ENCODE assay signal across 9 mouse cellular contexts in the genomic region with DNA sequence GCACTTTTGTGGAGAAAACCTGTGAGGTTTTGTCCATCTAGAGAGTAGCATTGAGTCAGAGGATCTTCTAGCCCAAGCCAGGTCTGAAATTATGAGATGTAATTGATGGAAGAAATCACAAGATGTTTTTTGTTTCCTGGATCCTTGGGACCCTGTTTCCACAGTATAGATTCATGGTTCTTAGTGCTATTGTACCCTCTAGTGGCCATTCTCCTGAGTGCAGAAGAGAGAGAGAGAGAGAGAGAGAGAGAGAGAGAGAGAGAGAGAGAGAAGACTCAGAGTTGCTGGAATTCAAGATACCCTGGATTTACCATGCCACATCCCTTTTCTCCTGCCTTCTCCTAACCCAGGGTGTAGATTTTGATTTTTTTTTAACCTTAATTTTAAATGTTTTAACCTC. TPM values are rescaled to one million over a fixed set of nuclear protein-coding genes. Genes with fewer than 3 reads are reported as not detected.
DNase-seq lines count a peak whose midpoint lies in the region; ATAC-seq lines count a peak whose summit lies in the region.
"Had no signal": no experiment of that assay in that cellular context is flagged by ENCODE, and none has a peak within 500 bp of the region (broad histone marks: within the 10 kb centered on the region; RNA-seq: fewer than 3 reads in every experiment).

No protein-coding gene starts in this region.

- peaks cover 14% of the 10 kb centered on the region for H3K27me3 ChIP-seq in heart, embryonic 11.5 days (ENCODE audit: control insufficient read depth, insufficient read depth, low read length)
- H3K27me3 ChIP-seq in embryonic facial prominence, embryonic 11.5 days (ENCODE audit: control insufficient read depth, insufficient read depth, low read length) = no peaks in the 10 kb centered on the region
- H3K27me3 ChIP-seq in lung, embryonic 16.5 days (ENCODE audit: control insufficient read depth, insufficient read depth, low read depth, low read length) = no peaks in the 10 kb centered on the region

- no peak overlapping the region for H3K4me3 ChIP-seq in heart, embryonic 11.5 days (ENCODE audit: low read depth, low read length)
- no peak overlapping the region for H3K4me3 ChIP-seq in embryonic facial prominence, embryonic 11.5 days (ENCODE audit: low read depth, low read length)
- H3K4me3 ChIP-seq in lung, embryonic 16.5 days (ENCODE audit: low read length) = no peak overlapping the region
- H3K4me3 ChIP-seq: heart, embryonic 15.5 days had no signal

- no peak for ATAC-seq in heart, embryonic 11.5 days (replicated peaks; ENCODE audit: insufficient number of reproducible peaks, low FRiP score, low TSS enrichment)
- no peak for ATAC-seq in embryonic facial prominence, embryonic 11.5 days (replicated peaks; ENCODE audit: insufficient number of reproducible peaks, low FRiP score, low TSS enrichment, low read depth)
- ATAC-seq in lung, embryonic 16.5 days (ENCODE audit: low read depth) = peak; percentile 20; the same call in 1 of the 2 replicates

- H3K9me3 ChIP-seq in heart, embryonic 11.5 days (replicated peaks; ENCODE audit: control insufficient read depth, low read length) = no peaks in the 10 kb centered on the region
- H3K9me3 ChIP-seq in embryonic facial prominence, embryonic 11.5 days (replicated peaks; ENCODE audit: control insufficient read depth, low read length) = no peaks in the 10 kb centered on the region
- H3K9me3 ChIP-seq in lung, embryonic 16.5 days (ENCODE audit: control insufficient read depth, low read length) = no peaks in the 10 kb centered on the region
- H3K9me3 ChIP-seq: heart, embryonic 15.5 days had no signal

- H3K4me1 ChIP-seq in heart, embryonic 11.5 days (ENCODE audit: control insufficient read depth, insufficient read depth, low read length) = peaks cover 9% of the 10 kb centered on the region
- 0 out of 2 replicates have a peak, but pooled peaks cover 2% of the 10 kb centered on the region for H3K4me1 ChIP-seq in embryonic facial prominence, embryonic 11.5 days (ENCODE audit: control insufficient read depth, insufficient read depth, low read length)
- peaks cover 16% of the 10 kb centered on the region for H3K4me1 ChIP-seq in lung, embryonic 16.5 days (replicated peaks; ENCODE audit: control insufficient read depth, insufficient read depth, low read length)

- no peak overlapping the region for H3K4me2 ChIP-seq in heart, embryonic 11.5 days
- H3K4me2 ChIP-seq in embryonic facial prominence, embryonic 11.5 days (ENCODE audit: low read depth, low read length) = no peak overlapping the region
- H3K4me2 ChIP-seq in lung, embryonic 16.5 days (ENCODE audit: low read depth, low read length) = no peak overlapping the region
- H3K4me2 ChIP-seq: heart, embryonic 15.5 days had no signal

- H3K27ac ChIP-seq in heart, embryonic 11.5 days (ENCODE audit: low read depth, low read length) = no peak overlapping the region
- no peak overlapping the region for H3K27ac ChIP-seq in embryonic facial prominence, embryonic 11.5 days (replicated peaks; ENCODE audit: low read depth, low read length)
- no peak overlapping the region for H3K27ac ChIP-seq in lung, embryonic 16.5 days (ENCODE audit: low read length)
- H3K27ac ChIP-seq: heart, embryonic 15.5 days had no signal

- no peaks in the 10 kb centered on the region for H3K36me3 ChIP-seq in heart, embryonic 11.5 days (ENCODE audit: control insufficient read depth, insufficient read depth, low read length)
- no peaks in the 10 kb centered on the region for H3K36me3 ChIP-seq in embryonic facial prominence, embryonic 11.5 days (replicated peaks; ENCODE audit: control insufficient read depth, insufficient read depth, low read depth, low read length)
- no peaks in the 10 kb centered on the region for H3K36me3 ChIP-seq in lung, embryonic 16.5 days (ENCODE audit: control insufficient read depth, insufficient read depth, low read length)
- H3K36me3 ChIP-seq: heart, embryonic 15.5 days had no signal

- DNase-seq in heart, adult 18-20 months = peak; percentile 37 to 62
- DNase-seq in right cerebral cortex, adult 18-20 months = peak; percentile 62
- no peak for DNase-seq in right cerebral cortex, postnatal 36 days (ENCODE audit: low spot score in 2 of 2)
- peak; percentile 76 for DNase-seq in embryonic facial prominence, embryonic 11.5 days (ENCODE audit: low spot score)
- DNase-seq in testis, postnatal 14 days (ENCODE audit: low spot score) = no peak
- DNase-seq in frontal cortex, postnatal 25 days (ENCODE audit: low spot score in 2 of 2) = no peak

- no peak overlapping the region for H3K9ac ChIP-seq in heart, embryonic 11.5 days (ENCODE audit: low read depth, low read length)
- H3K9ac ChIP-seq in embryonic facial prominence, embryonic 11.5 days (replicated peaks; ENCODE audit: low read length) = no peak overlapping the region
- H3K9ac ChIP-seq in lung, embryonic 16.5 days (ENCODE audit: low read length) = no peak overlapping the region
- H3K9ac ChIP-seq: heart, embryonic 15.5 days had no signal

RNA-seq across cellular contexts. Expression of a gene that starts 26.3 kb away (rescaled TPM):
- 10 to 100 TPM; 31.3 to 35.1 TPM for total RNA-seq in heart, adult 18-20 months (2021)
- polyA plus RNA-seq in heart, embryonic 11.5 days (2014; fragmentation: Nextera tagmentation; extraction: Ambion mirVana) = 15.4 and 16.0 TPM in 2 replicates
- 13.5 and 14.1 TPM in 2 replicates for polyA plus RNA-seq in embryonic facial prominence, embryonic 11.5 days (2014; fragmentation: Nextera tagmentation; extraction: Ambion mirVana)
- 115 and 118 TPM in 2 replicates for polyA plus RNA-seq in lung, embryonic 16.5 days (2015; fragmentation: Nextera tagmentation; extraction: Ambion mirVana)

RNA-seq across cellular contexts. Expression of a gene that starts 36.5 kb away (rescaled TPM):
- total RNA-seq in heart, adult 18-20 months (2021) = 1 to 10 TPM; 2.6 to 3.0 TPM
- polyA plus RNA-seq in heart, embryonic 11.5 days (2014; fragmentation: Nextera tagmentation; extraction: Ambion mirVana) = 0.89 TPM in 1 of 2 replicates, not detected in the other
- 4.2 TPM in 1 of 2 replicates, not detected in the other for polyA plus RNA-seq in embryonic facial prominence, embryonic 11.5 days (2014; fragmentation: Nextera tagmentation; extraction: Ambion mirVana)
- 2.4 and 8.8 TPM in 2 replicates for polyA plus RNA-seq in lung, embryonic 16.5 days (2015; fragmentation: Nextera tagmentation; extraction: Ambion mirVana)
- polyA plus RNA-seq: heart, embryonic 15.5 days had no signal

RNA-seq across cellular contexts. Expression of a gene that starts 47.3 kb away (rescaled TPM):
- 10 to 100 TPM; 43.4 to 49.6 TPM for total RNA-seq in heart, adult 18-20 months (2021)
- polyA plus RNA-seq in heart, embryonic 11.5 days (2014; fragmentation: Nextera tagmentation; extraction: Ambion mirVana) = 5.8 and 5.9 TPM in 2 replicates
- 10.6 and 18.6 TPM in 2 replicates for polyA plus RNA-seq in embryonic facial prominence, embryonic 11.5 days (2014; fragmentation: Nextera tagmentation; extraction: Ambion mirVana)
- polyA plus RNA-seq in lung, embryonic 16.5 days (2015; fragmentation: Nextera tagmentation; extraction: Ambion mirVana) = 14.8 and 22.5 TPM in 2 replicates

RNA-seq across cellular contexts. Expression of a gene that starts 57.3 kb away (rescaled TPM):
- total RNA-seq in heart, adult 18-20 months (2021) = 10 to 100 TPM; 68.5 to 72.5 TPM
- polyA plus RNA-seq in heart, embryonic 11.5 days (2014; fragmentation: Nextera tagmentation; extraction: Ambion mirVana) = 44.4 and 48.9 TPM in 2 replicates
- polyA plus RNA-seq in embryonic facial prominence, embryonic 11.5 days (2014; fragmentation: Nextera tagmentation; extraction: Ambion mirVana) = 13.5 and 15.6 TPM in 2 replicates
- polyA plus RNA-seq in lung, embryonic 16.5 days (2015; fragmentation: Nextera tagmentation; extraction: Ambion mirVana) = 43.0 and 46.5 TPM in 2 replicates

Comparison
In these comparisons a context has a peak if more than half of its experiments do, and no peak if none do; other contexts are left out.
1. DNase-seq: peak in heart, adult 18-20 months (2 of 2), right cerebral cortex, adult 18-20 months (single experiment) and embryonic facial prominence, embryonic 11.5 days (single experiment); none in right cerebral cortex, postnatal 36 days (0 of 2), testis, postnatal 14 days (single experiment) and frontal cortex, postnatal 25 days (0 of 2).